Mouse (Mus musculus): ENCODE data around the gene Rnf114. TPM values are rescaled to one million over a fixed set of nuclear protein-coding genes. Genes with fewer than 3 reads are reported as not detected.

The Rnf114 gene
- polyA plus RNA-seq, 1 experiment from 2014 or later, result 39.5 TPM

DNA sequence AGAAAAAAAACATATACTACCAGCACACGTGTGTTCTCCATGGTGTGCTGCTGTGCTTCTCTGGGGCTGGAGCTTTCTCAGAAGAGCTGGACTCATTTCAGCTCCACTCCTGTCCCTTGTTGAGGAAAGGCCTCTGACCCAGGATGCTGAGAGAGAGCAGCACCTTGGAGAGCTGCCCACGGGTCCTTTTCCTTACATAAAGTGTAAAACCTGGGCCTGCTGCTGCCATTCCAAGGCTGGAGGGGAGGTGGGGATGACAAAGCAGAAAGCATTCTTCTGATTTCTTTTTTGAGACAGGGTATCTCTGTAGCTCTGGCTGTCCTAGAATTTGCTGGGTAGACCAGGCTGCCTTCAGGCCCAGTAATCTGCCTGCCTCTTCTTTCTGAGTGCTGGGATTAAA lies 14.3 kb upstream of the Rnf114 start:
- Histone ChIP-seq H3K4me2 (ENCODE audit: low read depth, low read length) (no peak overlapping the region), H3K4me1 (ENCODE audit: insufficient read depth) (peaks cover 15% of the 10 kb centered on the region), H3K9ac (replicated peaks) (no peak overlapping the region), H3K36me3 (replicated peaks; ENCODE audit: insufficient read depth, low read length) (peaks cover 22% of the 10 kb centered on the region), H3K27ac (ENCODE audit: low read depth) (no peak overlapping the region), H3K9me3 (ENCODE audit: low read length) (no peaks in the 10 kb centered on the region), H3K4me3 (ENCODE audit: low read depth, low read length) (no peak overlapping the region), H3K27me3 (ENCODE audit: insufficient read depth, low read length) (no peaks in the 10 kb centered on the region)
- no peak for DNase-seq
- WGBS (ENCODE audit: insufficient replicate concordance), result 44% methylated on average over 2 of the region's 2 CpGs
- TF ChIP-seq EP300 (IDR thresholded peaks at IDR 0.05; ENCODE audit: low read depth), result no peak
- TF ChIP-seq CTCF (IDR thresholded peaks at IDR 0.05; ENCODE audit: low read depth), result no peak
- no peak for ATAC-seq

- Histone ChIP-seq H3K4me1 (ENCODE audit: insufficient read depth) (peaks cover 15% of the 10 kb centered on the region), H3K27ac (ENCODE audit: low read depth) (no peak overlapping the region), H3K27me3 (ENCODE audit: insufficient read depth, low read length) (no peaks in the 10 kb centered on the region), H3K9ac (replicated peaks) (no peak overlapping the region), H3K9me3 (ENCODE audit: low read length) (no peaks in the 10 kb centered on the region), H3K4me2 (ENCODE audit: low read depth, low read length) (no peak overlapping the region), H3K4me3 (ENCODE audit: low read depth, low read length) (no peak overlapping the region), H3K36me3 (replicated peaks; ENCODE audit: insufficient read depth, low read length) (peaks cover 22% of the 10 kb centered on the region)
- TF ChIP-seq EP300 (IDR thresholded peaks at IDR 0.05; ENCODE audit: low read depth) (no peak), CTCF (IDR thresholded peaks at IDR 0.05; ENCODE audit: low read depth) (no peak)
- 93% methylated on average over 1 of the region's 1 CpGs for WGBS (ENCODE audit: insufficient replicate concordance)
- ATAC-seq, result no peak
- no peak for DNase-seq
Measured at GRCm38 (mm10) chr2:167479501-167479900, 12.9 kb upstream of the Rnf114 start.

DNA sequence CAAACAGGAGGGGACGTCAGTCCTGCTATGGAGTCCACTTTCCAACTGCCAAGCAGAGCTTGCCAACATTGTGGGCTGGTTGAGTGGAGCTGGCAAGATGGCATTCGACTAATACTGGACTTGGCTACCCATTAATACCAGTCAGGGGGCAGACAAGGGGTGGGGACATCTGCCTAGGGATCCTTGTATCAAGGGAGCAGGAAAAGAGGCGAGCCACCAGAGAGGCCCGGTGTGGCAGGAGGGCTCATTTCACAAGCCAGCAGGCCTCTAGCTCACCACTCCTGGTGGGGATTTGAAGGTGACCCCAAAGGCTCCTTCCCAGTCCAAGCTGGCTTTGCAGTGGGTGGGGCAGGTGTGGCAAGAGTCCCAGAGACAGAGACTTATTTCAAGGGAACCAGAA lies 9.8 kb upstream of the Rnf114 start:
- DNase-seq, result no peak
- no peak overlapping the region for H3K27ac ChIP-seq (ENCODE audit: low read depth)

DNA sequence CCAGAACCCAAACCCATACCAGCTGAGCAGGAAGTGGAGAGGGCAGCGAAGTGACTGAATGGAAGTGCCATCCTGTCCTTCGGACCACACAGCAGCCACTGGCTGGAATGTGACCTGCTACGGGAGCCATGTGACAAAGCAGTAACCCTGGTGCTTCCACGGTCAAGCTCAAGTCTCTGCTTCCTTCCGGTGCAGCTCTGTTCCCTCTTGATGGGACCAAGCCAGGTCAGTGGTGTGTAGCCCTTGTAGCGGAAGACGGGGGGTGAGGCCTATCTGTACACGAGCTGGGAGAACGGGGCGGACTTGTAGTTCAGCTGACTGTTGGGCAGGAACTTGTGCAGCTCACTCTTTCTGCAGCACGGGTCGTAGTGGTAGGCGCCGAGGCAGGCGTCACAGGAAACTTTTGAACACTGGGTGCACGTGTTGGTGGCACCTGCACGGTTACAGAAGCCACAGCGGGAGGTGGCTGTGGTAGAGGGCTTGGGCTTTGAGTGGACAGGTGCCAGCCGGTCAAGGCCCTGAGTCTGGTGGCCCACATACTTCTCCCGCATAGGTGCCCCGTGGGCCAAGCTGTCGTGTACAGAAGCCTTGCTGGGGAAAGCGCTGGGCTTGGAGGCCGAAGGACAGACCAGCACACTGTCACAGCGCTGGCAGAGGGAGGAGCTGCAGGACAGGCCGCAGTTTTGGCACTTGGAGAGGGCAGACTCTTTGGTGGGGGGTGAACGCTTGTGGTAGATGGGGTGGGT lies 9.2 kb upstream of the Rnf114 start:
- H3K4me1 ChIP-seq (ENCODE audit: insufficient read depth), result no peaks in the 10 kb centered on the region; the same call in none of the 2 replicates
- H3K4me3 ChIP-seq (ENCODE audit: low read depth, low read length), result no peak overlapping the region
- WGBS (ENCODE audit: insufficient replicate concordance), result 86% methylated on average over 27 of the region's 27 CpGs
- no peaks in the 10 kb centered on the region for H3K9me3 ChIP-seq (ENCODE audit: low read length)
- no peak for DNase-seq
- H3K9ac ChIP-seq (replicated peaks), result no peak overlapping the region
- H3K4me2 ChIP-seq (ENCODE audit: low read depth, low read length), result no peak overlapping the region
- ATAC-seq, result peak; percentile 31
- H3K27me3 ChIP-seq (ENCODE audit: insufficient read depth, low read length), result no peaks in the 10 kb centered on the region
- TF ChIP-seq EP300 (IDR thresholded peaks at IDR 0.05; ENCODE audit: low read depth) (no peak), CTCF (IDR thresholded peaks at IDR 0.05; ENCODE audit: low read depth) (no peak)
- H3K27ac ChIP-seq (ENCODE audit: low read depth), result no peak overlapping the region
- H3K36me3 ChIP-seq (replicated peaks; ENCODE audit: insufficient read depth, low read length), result peaks cover 21% of the 10 kb centered on the region

More for the DNA sequence above, 9.8 kb upstream of the Rnf114 start:
- 88% methylated on average over 4 of the region's 4 CpGs for WGBS (ENCODE audit: insufficient replicate concordance)
- Histone ChIP-seq H3K9ac (replicated peaks) (no peak overlapping the region), H3K4me2 (ENCODE audit: low read depth, low read length) (no peak overlapping the region), H3K9me3 (ENCODE audit: low read length) (no peaks in the 10 kb centered on the region), H3K4me1 (ENCODE audit: insufficient read depth) (no peaks in the 10 kb centered on the region; the same call in 1 of the 2 replicates), H3K4me3 (ENCODE audit: low read depth, low read length) (no peak overlapping the region), H3K27me3 (ENCODE audit: insufficient read depth, low read length) (no peaks in the 10 kb centered on the region), H3K36me3 (replicated peaks; ENCODE audit: insufficient read depth, low read length) (peaks cover 21% of the 10 kb centered on the region)
- TF ChIP-seq EP300 (IDR thresholded peaks at IDR 0.05; ENCODE audit: low read depth) (no peak), CTCF (IDR thresholded peaks at IDR 0.05; ENCODE audit: low read depth) (no peak)
- no peak for ATAC-seq

DNA sequence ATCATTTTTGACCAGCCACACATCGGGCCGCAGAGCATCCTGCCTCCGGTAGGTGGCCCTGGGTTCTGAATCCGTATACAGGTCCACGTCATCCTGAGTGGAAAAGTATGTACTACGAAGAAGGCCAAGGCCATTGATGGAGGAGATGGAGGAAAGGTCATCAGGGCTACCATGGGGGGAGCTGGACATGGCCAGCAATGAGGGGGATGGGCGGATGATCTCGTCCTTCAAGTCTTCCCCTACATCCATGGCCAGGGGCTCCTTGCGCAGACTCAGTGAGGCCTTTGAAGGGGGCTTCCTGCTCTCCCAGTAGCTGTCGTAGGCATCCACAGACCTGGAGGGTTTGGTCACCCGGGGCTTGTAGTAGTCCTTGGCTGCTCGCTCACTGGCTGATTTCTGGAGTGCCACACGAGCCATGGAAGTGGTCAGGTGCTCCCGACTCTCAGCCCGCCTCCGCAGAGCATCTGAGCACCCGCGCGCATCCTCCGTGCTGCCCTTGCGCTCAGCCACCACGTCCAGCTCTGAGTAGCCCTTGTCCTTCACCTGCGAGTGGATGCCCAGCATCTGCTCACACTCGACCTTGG lies 8.5 kb upstream of the Rnf114 start:
- no peaks in the 10 kb centered on the region for H3K9me3 ChIP-seq (ENCODE audit: low read length)
- no peaks in the 10 kb centered on the region for H3K27me3 ChIP-seq (ENCODE audit: insufficient read depth, low read length)
- H3K36me3 ChIP-seq (replicated peaks; ENCODE audit: insufficient read depth, low read length), result peaks cover 26% of the 10 kb centered on the region
- H3K27ac ChIP-seq (ENCODE audit: low read depth), result no peak overlapping the region
- WGBS (ENCODE audit: insufficient replicate concordance), result 90% methylated on average over 24 of the region's 24 CpGs
- H3K9ac ChIP-seq (replicated peaks), result no peak overlapping the region
- ATAC-seq (no peak), DNase-seq (no peak)
- TF ChIP-seq EP300 (IDR thresholded peaks at IDR 0.05; ENCODE audit: low read depth) (no peak), CTCF (IDR thresholded peaks at IDR 0.05; ENCODE audit: low read depth) (no peak)
- H3K4me3 ChIP-seq (ENCODE audit: low read depth, low read length), result no peak overlapping the region
- H3K4me2 ChIP-seq (ENCODE audit: low read depth, low read length), result no peak overlapping the region
- peaks cover 3% of the 10 kb centered on the region for H3K4me1 ChIP-seq (ENCODE audit: insufficient read depth)

GRCm38 (mm10) chr2:167484932-167485331 lies 7.5 kb upstream of the Rnf114 start:
- Histone ChIP-seq H3K27me3 (ENCODE audit: insufficient read depth, low read length) (no peaks in the 10 kb centered on the region), H3K9ac (replicated peaks) (no peak overlapping the region), H3K4me3 (ENCODE audit: low read depth, low read length) (no peak overlapping the region), H3K9me3 (ENCODE audit: low read length) (no peaks in the 10 kb centered on the region), H3K27ac (ENCODE audit: low read depth) (no peak overlapping the region), H3K4me1 (ENCODE audit: insufficient read depth) (peaks cover 3% of the 10 kb centered on the region; the same call in 1 of the 2 replicates), H3K4me2 (ENCODE audit: low read depth, low read length) (no peak overlapping the region), H3K36me3 (replicated peaks; ENCODE audit: insufficient read depth, low read length) (peaks cover 26% of the 10 kb centered on the region)
- DNase-seq (no peak), ATAC-seq (no peak)
- no peak for TF ChIP-seq CTCF (IDR thresholded peaks at IDR 0.05; ENCODE audit: low read depth)
- TF ChIP-seq EP300 (IDR thresholded peaks at IDR 0.05; ENCODE audit: low read depth), result no peak
- 88% methylated on average over 11 of the region's 11 CpGs for WGBS (ENCODE audit: insufficient replicate concordance)
